Mouse (Mus musculus): ENCODE data around the gene Gtpbp3.

The Gtpbp3 gene

DNA sequence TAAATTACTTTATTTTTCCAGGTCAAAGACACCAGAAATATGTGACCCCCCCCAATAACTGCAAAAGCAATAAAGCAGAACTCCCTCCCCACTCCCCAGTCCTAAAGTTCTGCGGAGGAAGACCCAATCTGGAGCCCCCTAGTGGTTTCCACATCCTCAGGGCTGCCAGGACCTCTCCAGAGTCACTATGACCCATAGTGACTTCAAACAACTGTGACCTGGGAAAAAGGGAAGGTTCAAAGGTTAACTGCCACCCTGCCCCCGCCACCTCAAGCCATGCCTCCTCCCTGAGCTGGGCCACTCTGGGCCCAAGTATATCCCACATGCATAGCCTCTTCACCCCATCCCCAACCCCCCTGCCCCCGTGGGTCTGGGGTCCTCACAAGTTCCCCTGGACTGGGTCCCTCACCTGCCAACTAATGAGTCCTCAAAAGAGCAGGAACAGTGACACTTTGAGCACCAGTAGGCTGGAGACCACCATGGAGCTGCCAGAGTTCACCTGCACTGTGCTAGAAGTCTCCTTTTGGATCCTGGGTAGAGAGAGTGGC lies 46.4 kb downstream of the Gtpbp3 start:
- no peak for DNase-seq (ENCODE audit: low spot score)

DNA sequence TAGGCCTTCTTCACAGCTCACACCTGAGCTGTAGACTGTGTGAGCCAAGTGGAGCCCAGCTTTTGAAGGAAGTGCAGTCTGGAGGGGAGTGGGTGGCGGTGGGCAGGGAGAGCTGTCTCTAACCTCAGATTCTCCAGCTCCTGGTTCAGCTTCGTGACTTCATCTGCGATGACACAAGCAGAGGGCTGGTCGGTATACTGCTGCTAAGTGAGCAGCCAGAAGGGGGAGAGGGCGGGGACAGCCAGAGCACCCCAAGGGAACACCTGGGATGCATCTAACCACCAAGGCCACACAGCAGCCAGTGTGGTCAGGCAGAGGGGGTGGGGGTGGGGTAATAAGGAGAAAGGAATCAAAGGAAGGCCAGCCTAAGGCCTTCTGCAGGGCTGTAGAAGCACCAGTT lies 47.8 kb downstream of the Gtpbp3 start:
- DNase-seq (ENCODE audit: low spot score), result no peak

DNA sequence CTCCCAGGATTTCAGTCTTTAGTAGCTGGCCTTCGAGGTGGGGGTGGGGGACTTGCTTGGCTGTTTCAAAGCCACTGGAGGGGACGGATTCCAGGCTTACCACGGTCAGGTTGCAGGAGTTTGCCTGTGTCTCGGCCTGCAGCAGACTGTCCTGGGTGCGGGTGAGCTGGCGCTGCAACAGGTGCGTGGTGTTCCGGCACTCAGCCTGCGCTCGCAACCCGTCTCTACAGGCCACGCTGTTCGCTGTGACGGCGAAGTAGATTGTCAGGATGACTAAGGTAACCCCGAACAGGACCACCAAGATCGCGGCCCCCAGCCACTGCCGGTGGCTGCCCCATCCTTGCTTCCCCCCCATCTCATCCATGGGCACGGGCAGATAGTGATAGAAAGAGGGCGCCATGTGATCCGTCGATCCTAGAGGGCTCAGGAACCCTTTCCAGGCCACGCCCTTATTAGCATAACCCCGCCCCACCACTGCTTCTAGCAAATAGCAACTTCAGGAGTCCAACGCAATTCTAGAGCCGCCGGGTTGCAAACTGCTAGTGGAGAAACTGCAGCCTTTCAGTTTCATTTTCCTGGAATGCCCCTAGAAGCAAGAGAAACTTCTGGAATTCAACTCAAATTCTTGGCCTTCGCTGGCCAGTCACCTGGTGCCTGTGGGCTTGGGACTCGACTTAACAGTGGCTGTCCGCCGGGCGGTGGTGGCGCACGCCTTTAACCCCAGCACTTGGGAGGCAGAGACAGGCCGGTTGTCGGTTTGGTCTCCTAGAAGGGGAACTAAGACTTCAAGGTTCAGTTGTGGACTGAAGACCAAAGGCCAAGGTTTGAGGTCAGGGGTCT lies 49.3 kb downstream of the Gtpbp3 start, which contains the start of gene Bst2:
Bst2 (minus strand) TSS at position 429 of the 840 bp plus-strand sequence.
- DNase-seq (ENCODE audit: low spot score), result no peak

DNA sequence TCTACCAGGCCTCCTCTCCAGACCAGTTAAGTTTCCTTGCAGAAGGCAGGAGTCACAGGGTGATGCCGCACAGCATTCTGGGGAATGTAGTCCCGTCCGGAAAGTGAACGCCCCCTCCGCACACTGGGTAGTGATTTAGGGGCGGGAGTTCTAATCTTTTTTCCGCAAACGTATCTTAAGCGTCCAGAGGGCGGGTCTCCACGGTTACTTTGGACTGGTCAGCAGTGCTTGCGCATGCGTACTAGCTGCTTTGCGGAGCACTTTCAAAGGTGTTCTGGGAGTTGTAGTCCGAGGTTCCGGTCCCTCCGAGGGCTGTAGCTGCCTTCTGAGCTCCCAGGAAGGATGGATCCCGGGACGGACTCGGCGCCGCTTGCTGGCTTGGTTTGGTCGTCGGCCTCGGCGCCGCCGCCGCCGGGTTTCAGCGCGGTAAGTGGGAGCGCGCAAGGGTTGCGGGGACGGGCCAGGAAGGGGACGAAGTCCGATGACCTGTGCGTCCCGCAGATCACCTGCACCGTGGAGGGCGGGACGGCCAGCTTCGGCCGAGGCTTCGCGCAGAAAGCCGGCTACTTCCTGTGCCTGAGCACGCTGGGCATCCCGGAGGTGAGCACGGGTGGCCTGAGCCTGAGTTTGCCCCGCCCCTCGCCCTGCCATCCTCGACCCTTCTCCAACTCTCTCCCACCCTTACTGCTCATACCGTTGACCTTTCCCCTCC lies 54.9 kb downstream of the Gtpbp3 start, which contains the start of gene Mvb12a:
Mvb12a (plus strand) TSS at position 291 of the 712 bp plus-strand sequence.
- DNase-seq (ENCODE audit: low spot score), result peak; percentile 76

DNA sequence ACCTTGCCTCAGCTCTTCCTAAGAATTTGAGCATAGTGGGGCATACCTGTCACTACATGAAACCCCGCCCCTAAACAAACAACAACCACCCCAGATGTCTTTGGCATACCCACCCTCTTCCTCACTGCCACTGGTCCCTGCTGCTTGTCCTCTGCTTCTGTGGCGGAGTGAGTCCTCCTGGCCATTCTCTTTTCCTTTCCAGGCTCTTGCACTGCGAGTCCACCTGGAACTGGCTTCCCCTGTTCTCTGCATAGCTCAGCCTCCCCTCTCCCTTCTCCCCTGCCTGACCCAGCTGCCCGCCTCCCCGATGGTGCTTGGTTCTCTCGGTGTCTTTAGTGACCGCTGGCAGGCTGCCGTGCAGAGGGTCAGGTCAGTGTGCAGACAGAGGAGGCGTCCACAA lies 55.9 kb downstream of the Gtpbp3 start:
- DNase-seq (ENCODE audit: low spot score), result no peak

DNA sequence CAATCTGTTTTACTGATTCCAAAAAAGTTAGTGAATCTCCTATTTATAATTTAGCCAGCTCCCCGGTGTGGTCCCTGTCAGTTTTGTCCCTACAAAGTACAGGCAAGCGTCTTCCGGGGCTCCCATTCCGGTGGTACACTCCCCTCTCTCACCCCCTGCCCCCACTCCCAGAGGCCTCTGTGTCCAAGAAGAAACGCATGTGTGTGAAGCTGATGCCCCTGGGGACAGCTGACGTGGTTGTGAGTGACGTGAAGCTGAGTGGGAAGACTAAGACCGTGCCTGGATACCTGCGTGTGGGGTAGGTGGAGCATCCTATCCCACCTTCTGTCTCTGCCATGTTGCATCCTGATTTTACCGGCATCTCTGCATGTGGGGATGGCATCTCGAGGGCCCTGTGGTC lies 57.1 kb downstream of the Gtpbp3 start:
- DNase-seq (ENCODE audit: low spot score), result no peak

DNA sequence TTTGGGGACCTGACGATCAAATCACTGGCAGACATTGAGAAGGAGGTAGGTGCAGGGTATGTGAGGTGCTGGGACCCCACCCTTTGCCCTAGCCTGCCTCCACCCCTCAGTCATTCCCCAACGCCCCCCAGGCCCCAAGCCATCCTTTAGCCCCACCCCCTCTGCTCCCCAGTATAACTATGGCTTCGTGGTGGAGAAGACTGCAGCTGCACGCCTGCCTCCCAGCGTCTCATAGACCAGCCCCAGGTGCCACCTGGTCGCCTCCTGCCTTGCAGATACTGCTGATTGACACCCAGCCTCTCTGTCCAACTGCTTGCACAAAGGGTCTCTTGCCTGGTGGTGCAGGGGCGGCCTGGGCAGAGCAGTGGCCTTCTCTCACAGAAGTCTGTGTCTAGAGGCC lies 59.7 kb downstream of the Gtpbp3 start:
- no peak for DNase-seq (ENCODE audit: low spot score)
